31 mouse cellular contexts compared by ENCODE assay signal in genomic region chrX:11046769-11047168, GRCm38 (mm10).
DNase-seq lines count a peak whose midpoint lies in the region; ATAC-seq lines count a peak whose summit lies in the region.
"Had no signal": no experiment of that assay in that cellular context is flagged by ENCODE, and none has a peak within 500 bp of the region (broad histone marks: within the 10 kb centered on the region; RNA-seq: fewer than 3 reads in every experiment).

No protein-coding gene starts in this region.

- 55% methylated on average over 3 of the region's 3 CpGs for WGBS in liver, embryonic 11.5 days
- 40% methylated on average over 3 of the region's 3 CpGs for WGBS in liver, embryonic 13.5 days (ENCODE audit: insufficient replicate concordance)
- 31% methylated on average over 3 of the region's 3 CpGs for WGBS in liver, embryonic 16.5 days (ENCODE audit: insufficient replicate concordance)

- no peak overlapping the region for H3K9ac ChIP-seq in liver, embryonic 11.5 days (ENCODE audit: low read depth, low read length)
- no peak overlapping the region for H3K9ac ChIP-seq in liver, embryonic 13.5 days
- no peak overlapping the region for H3K9ac ChIP-seq in liver, embryonic 16.5 days (ENCODE audit: low read depth, low read length)
- H3K9ac ChIP-seq: embryonic facial prominence, embryonic 13.5 days; forebrain, embryonic 12.5 days; forebrain, embryonic 15.5 days; heart, embryonic 12.5 days; heart, embryonic 15.5 days; hindbrain, embryonic 14.5 days had no signal

- H3K4me3 ChIP-seq in liver, embryonic 11.5 days (ENCODE audit: low read depth, low read length) = no peak overlapping the region
- H3K4me3 ChIP-seq in liver, embryonic 13.5 days (replicated peaks) = no peak overlapping the region
- H3K4me3 ChIP-seq in liver, embryonic 16.5 days (ENCODE audit: low read depth, low read length) = no peak overlapping the region
- H3K4me3 ChIP-seq: embryonic facial prominence, embryonic 10.5 days; embryonic facial prominence, embryonic 13.5 days; erythroblast, embryonic 14.5 days; forebrain, embryonic 12.5 days; forebrain, embryonic 15.5 days; heart, embryonic 12.5 days; heart, embryonic 15.5 days had no signal

- H3K36me3 ChIP-seq in liver, embryonic 11.5 days (ENCODE audit: control insufficient read depth, insufficient read depth, low read length) = no peaks in the 10 kb centered on the region
- no peaks in the 10 kb centered on the region for H3K36me3 ChIP-seq in liver, embryonic 13.5 days
- H3K36me3 ChIP-seq in liver, embryonic 16.5 days (ENCODE audit: control insufficient read depth, insufficient read depth) = no peaks in the 10 kb centered on the region
- H3K36me3 ChIP-seq: embryonic facial prominence, embryonic 10.5 days; embryonic facial prominence, embryonic 13.5 days; forebrain, embryonic 12.5 days; forebrain, embryonic 15.5 days; G1E; heart, embryonic 12.5 days; heart, embryonic 15.5 days had no signal

- ATAC-seq in liver, embryonic 11.5 days (replicated peaks; ENCODE audit: low FRiP score) = peak; percentile 79
- ATAC-seq in liver, embryonic 13.5 days (ENCODE audit: low read depth) = peak; percentile 73
- 0 out of 2 replicates have a peak, but pooled peaks have one; percentile 21 for ATAC-seq in liver, embryonic 16.5 days (ENCODE audit: low read depth)
- ATAC-seq: forebrain, embryonic 15.5 days; hindbrain, postnatal 0 days; inflammation-experienced regulatory T-cells, adult 6 months; Patski had no signal

- no peak overlapping the region for H3K4me2 ChIP-seq in liver, embryonic 11.5 days
- no peak overlapping the region for H3K4me2 ChIP-seq in liver, embryonic 13.5 days
- H3K4me2 ChIP-seq in liver, embryonic 16.5 days (ENCODE audit: low read depth, low read length) = no peak overlapping the region
- H3K4me2 ChIP-seq: embryonic facial prominence, embryonic 13.5 days; forebrain, embryonic 12.5 days; forebrain, embryonic 15.5 days; heart, embryonic 12.5 days; heart, embryonic 15.5 days; hindbrain, embryonic 14.5 days had no signal

- H3K9me3 ChIP-seq in liver, embryonic 11.5 days (ENCODE audit: control insufficient read depth, low read length) = no peaks in the 10 kb centered on the region
- no peaks in the 10 kb centered on the region for H3K9me3 ChIP-seq in liver, embryonic 13.5 days (replicated peaks)
- no peaks in the 10 kb centered on the region for H3K9me3 ChIP-seq in liver, embryonic 16.5 days (replicated peaks; ENCODE audit: control insufficient read depth, low read length)
- H3K9me3 ChIP-seq: forebrain, embryonic 12.5 days; forebrain, embryonic 15.5 days; G1E; heart, embryonic 12.5 days; heart, embryonic 15.5 days had no signal

- no peak for DNase-seq in liver, embryonic 11.5 days (ENCODE audit: low spot score)
- DNase-seq in liver, embryonic 13.5 days = no peak
- DNase-seq in heart, adult 11 months = no peak
- no peak for DNase-seq in frontal cortex, postnatal 14 days (ENCODE audit: low spot score in 2 of 2)
- DNase-seq in adrenal gland, postnatal 36 days = no peak
- DNase-seq: adrenal gland, adult 2 months; adrenal gland, postnatal 14 days; B cell, adult 2 months; cerebellum, adult 11-12 months; cerebellum, adult 8-10 months; cerebellum, postnatal 10 days; cerebellum, postnatal 36 days; embryo, embryonic 11 days; gastrocnemius, postnatal 14 days; heart, adult 18-20 months; heart, postnatal 10 days; heart, postnatal 4 days had no signal

- no peaks in the 10 kb centered on the region for H3K4me1 ChIP-seq in liver, embryonic 11.5 days (replicated peaks; ENCODE audit: control insufficient read depth, insufficient read depth, low read length)
- no peaks in the 10 kb centered on the region for H3K4me1 ChIP-seq in liver, embryonic 13.5 days (replicated peaks)
- H3K4me1 ChIP-seq in liver, embryonic 16.5 days (ENCODE audit: control insufficient read depth, low read depth, low read length) = no peaks in the 10 kb centered on the region
- H3K4me1 ChIP-seq: embryonic facial prominence, embryonic 10.5 days; embryonic facial prominence, embryonic 13.5 days; forebrain, embryonic 12.5 days; forebrain, embryonic 15.5 days; heart, embryonic 12.5 days; heart, embryonic 15.5 days had no signal

- no peak overlapping the region for H3K27ac ChIP-seq in liver, embryonic 11.5 days (ENCODE audit: low read depth, low read length)
- no peak overlapping the region for H3K27ac ChIP-seq in liver, embryonic 13.5 days
- H3K27ac ChIP-seq in liver, embryonic 16.5 days (ENCODE audit: low read length) = no peak overlapping the region
- H3K27ac ChIP-seq: embryonic facial prominence, embryonic 10.5 days; embryonic facial prominence, embryonic 13.5 days; forebrain, embryonic 12.5 days; forebrain, embryonic 15.5 days; heart, embryonic 15.5 days; hindbrain, embryonic 14.5 days; hindbrain, postnatal 0 days had no signal

- H3K27me3 ChIP-seq in liver, embryonic 11.5 days (replicated peaks; ENCODE audit: control insufficient read depth, insufficient read depth, low read length) = no peaks in the 10 kb centered on the region
- no peaks in the 10 kb centered on the region for H3K27me3 ChIP-seq in liver, embryonic 13.5 days
- H3K27me3 ChIP-seq in liver, embryonic 16.5 days (ENCODE audit: control insufficient read depth, insufficient read depth, low read depth, low read length) = no peaks in the 10 kb centered on the region
- H3K27me3 ChIP-seq: CH12.LX; embryonic facial prominence, embryonic 13.5 days; forebrain, embryonic 12.5 days; forebrain, embryonic 15.5 days; heart, embryonic 12.5 days; heart, embryonic 15.5 days had no signal

Comparison
In these comparisons a context has a peak if more than half of its experiments do, and no peak if none do; other contexts are left out.
1. ATAC-seq: peak in every context shown above with its lines; median percentile 79 in liver, embryonic 11.5 days; 73 in liver, embryonic 13.5 days; 21 in liver, embryonic 16.5 days.